Mouse (Mus musculus) 416B (cell line): ENCODE measurements around the gene Steap1.

Source experiments
- DNase-seq: peaks from one replicate; pipeline ENCODE4 v3.0.0; 2011; ENCODE audit warnings: low read depth

The Steap1 gene

GRCm38 (mm10) chr5:5686973-5687372 lies 62.2 kb downstream of the Steap1 start:
- no peak for DNase-seq
